Mouse (Mus musculus) neutrophil, adult 5-6 weeks (primary cell): ENCODE results near the gene Gna12. TPM values are rescaled to one million over a fixed set of nuclear protein-coding genes. Genes with fewer than 3 reads are reported as not detected.

Experiments used
- ATAC-seq: fragments of 151-379, 151-347 bp; 2 replicates; pipeline ENCODE4 v1.8.0; 2017; ENCODE audit warnings: mild to moderate bottlenecking, moderate TSS enrichment; ENCODE audit not compliant: insufficient number of reproducible peaks, poor library complexity, low FRiP score, severe bottlenecking; ENCODE audit errors: extremely low read depth
- total RNA-seq: library from RNA; stranded (forward); fragments of 200-1000 nt; gene quantifications from 2 replicates; pipeline ENCODE4 v1.2.3, GENCODE M21; 2017

Gna12 gene
- total RNA-seq, 1 experiment from 2014 or later: 9.9 TPM

GRCm38 (mm10) chr5:140735297-140735696, 94.9 kb downstream of the Gna12 start:
- peak; percentile 57 for ATAC-seq

- ATAC-seq: peak; percentile 77
These were observed 96.9 kb downstream of the Gna12 start for GRCm38 (mm10) chr5:140733336-140733735.

DNA sequence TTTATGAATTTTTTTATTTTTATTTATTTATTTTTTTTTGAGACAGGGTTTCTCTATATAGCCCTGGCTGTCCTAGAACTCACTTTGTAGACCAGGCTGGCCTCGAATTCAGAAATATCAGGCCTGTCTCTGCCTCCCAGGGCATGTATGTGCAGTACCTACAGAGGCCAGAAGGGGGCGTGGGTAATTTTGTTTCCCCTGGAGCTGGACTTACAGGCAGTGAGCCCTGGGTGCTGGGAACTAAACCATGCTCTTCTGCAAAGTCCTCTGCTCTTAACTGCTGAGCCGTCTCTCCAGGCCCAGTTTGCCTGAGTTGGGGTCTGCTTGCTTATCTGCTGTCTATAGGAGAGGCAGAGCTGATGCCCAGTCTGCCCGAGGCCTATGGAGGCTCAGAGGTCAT, 98.0 kb downstream of the Gna12 start:
- ATAC-seq: no peak

DNA sequence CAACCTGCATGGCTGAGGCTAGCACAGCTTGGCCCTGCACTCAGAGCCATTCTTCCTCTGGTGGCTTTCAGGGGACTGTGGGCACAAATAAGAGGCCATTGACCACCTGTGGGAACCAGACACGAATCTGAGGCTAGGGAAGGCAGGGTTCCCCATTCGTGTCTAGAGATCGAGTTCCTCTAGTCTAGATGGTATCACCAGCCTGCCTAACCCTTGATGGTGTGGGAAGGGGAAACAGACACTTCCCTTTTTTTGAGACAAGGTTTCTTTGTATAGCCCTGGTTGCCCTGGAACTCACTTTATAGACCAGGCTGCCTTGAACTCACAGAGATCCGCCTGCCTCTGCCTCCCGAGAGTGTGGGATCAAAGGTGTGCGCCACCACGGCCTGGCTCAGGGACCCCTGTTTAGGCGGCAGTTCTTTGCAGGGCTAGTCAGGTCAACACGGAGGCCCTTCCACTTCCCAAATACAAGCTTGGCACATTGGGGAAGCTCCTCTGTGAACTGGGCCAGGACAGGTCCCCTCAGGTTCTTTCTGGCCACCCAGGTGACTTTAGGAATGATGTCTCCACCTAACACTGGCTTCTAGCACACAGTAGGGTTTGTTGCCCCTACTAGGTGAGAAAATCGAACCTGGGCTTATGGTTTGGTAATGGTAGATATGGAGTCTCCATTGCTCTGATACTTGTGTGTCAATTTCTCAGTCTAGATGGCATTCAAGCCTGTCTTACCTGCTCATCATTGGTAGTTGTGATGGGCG, 99.0 kb downstream of the Gna12 start:
- ATAC-seq: peak; percentile 51; the same call in 1 of the 2 replicates

GRCm38 (mm10) chr5:140726946-140727740, 103.1 kb downstream of the Gna12 start:
- no peak for ATAC-seq

GRCm38 (mm10) chr5:140726062-140726839, 104.0 kb downstream of the Gna12 start:
- ATAC-seq: no peak

- no peak for ATAC-seq
These were observed 106.4 kb downstream of the Gna12 start, which contains the start of gene Amz1 for GRCm38 (mm10) chr5:140723822-140724221. Amz1 (plus strand) TSS chr5:140724127.

DNA sequence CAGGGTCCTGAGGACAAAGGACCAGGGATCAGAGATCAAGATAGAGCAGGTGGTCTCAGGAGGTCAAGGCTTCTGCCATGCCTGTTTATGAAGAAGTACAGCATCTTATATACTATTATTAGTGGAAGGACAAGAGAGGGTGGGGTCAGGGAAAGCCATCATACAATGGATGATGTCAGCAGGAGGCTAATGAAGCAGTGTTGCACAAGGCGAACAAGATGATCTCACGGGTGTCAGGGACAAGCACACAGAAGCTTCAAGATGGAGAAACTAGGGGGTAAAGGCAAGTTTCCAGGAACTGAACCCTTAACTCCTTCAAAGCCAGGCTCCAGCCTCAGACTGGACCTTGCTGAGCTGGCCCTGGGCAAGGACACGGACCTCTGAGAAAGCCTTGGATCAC, 108.1 kb downstream of the Gna12 start:
- no peak for ATAC-seq

DNA sequence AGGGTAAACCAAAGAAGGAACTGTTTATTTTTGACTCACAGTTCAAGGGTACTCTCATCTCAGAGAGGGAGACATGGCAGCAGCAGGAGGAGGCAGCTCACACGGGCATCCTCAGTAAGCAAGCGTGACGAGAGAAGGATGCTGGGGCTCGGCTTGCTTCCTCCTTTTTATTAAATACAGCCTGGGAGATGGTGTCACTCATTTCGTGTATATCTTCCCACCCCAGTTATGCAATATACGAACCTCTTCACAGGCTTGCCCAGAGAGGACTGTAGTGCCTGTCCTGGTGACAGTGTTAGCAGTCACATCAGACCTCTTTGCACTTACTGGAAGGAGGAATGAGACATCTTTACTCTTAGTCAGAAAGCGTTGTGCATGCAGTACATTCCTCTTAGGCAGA, 109.5 kb downstream of the Gna12 start:
- ATAC-seq: no peak

GRCm38 (mm10) chr5:140711040-140711439, 119.2 kb downstream of the Gna12 start:
- no peak for ATAC-seq

GRCm38 (mm10) chr5:140710315-140710714, 119.9 kb downstream of the Gna12 start:
- no peak for ATAC-seq

Other genes with a start within 250 kb of the Gna12 start
- gene Lfng, start 223.1 kb downstream of the Gna12 start, total RNA-seq: 229 and 273 TPM in 2 replicates
- gene Ttyh3, start 181.4 kb downstream of the Gna12 start, total RNA-seq: 54.6 and 59.8 TPM in 2 replicates
- 21.2 and 23.9 TPM in 2 replicates for gene Iqce, start 128.1 kb downstream of the Gna12 start, total RNA-seq
- 23.3 and 23.6 TPM in 2 replicates for gene Brat1, start 125.4 kb downstream of the Gna12 start, total RNA-seq
- 12.6 and 14.4 TPM in 2 replicates for gene Amz1, start 106.3 kb downstream of the Gna12 start, total RNA-seq
- gene Card11, start 170.2 kb upstream of the Gna12 start, total RNA-seq: 74.3 and 78.4 TPM in 2 replicates